Mouse (Mus musculus) intestine, embryonic 14.5 days (tissue): Measurements from ENCODE around the gene Ssc4d. TPM values are rescaled to one million over a fixed set of nuclear protein-coding genes. Genes with fewer than 3 reads are reported as not detected.

Experiments
- ATAC-seq: fragments of 200-750 bp; cut with Nextera tagmentation; replicated peaks from 2 replicates; pipeline ENCODE4 v1.8.0; 2017; ENCODE audit warnings: low read depth, moderate number of reproducible peaks, moderate TSS enrichment, moderate library complexity; ENCODE audit not compliant: low FRiP score, low TSS enrichment
- DNase-seq: peaks from one replicate; pipeline ENCODE4 v3.0.0-alpha.2; 2018; ENCODE audit warnings: low spot score
- H3K27ac ChIP-seq: fragments of 300-500 bp; sonication (generic); 2 replicates; pipeline ENCODE4 v1.5.1; 2014; ENCODE audit warnings: low read depth, mild to moderate bottlenecking, control low read depth
- H3K27me3 ChIP-seq: fragments of 300-500 bp; sonication (generic); replicated peaks from 2 replicates; pipeline ENCODE4 v1.6.1; 2014; ENCODE audit warnings: low read length, control low read depth; ENCODE audit not compliant: control insufficient read depth, insufficient read depth
- H3K36me3 ChIP-seq: fragments of 300-500 bp; sonication (generic); 2 replicates; pipeline ENCODE4 v1.6.1; 2014; ENCODE audit warnings: low read length, control low read depth; ENCODE audit not compliant: control insufficient read depth, insufficient read depth
- H3K4me1 ChIP-seq: fragments of 300-500 bp; sonication (generic); replicated peaks from 2 replicates; pipeline ENCODE4 v1.6.1; 2014; ENCODE audit warnings: low read length, control low read depth, mixed read lengths; ENCODE audit not compliant: control insufficient read depth, insufficient read depth
- H3K4me2 ChIP-seq: fragments of 300-500 bp; sonication (generic); 2 replicates; pipeline ENCODE4 v1.6.1; 2014; ENCODE audit warnings: low read length
- H3K4me3 ChIP-seq: fragments of 300-500 bp; sonication (generic); 2 replicates; pipeline ENCODE4 v1.5.1; 2014; ENCODE audit warnings: low read depth, low read length, control low read depth, mixed read lengths
- H3K9ac ChIP-seq: fragments of 300-500 bp; sonication (generic); 2 replicates; pipeline ENCODE4 v1.6.1; 2014; ENCODE audit warnings: mild to moderate bottlenecking, low read length
- H3K9me3 ChIP-seq: fragments of 300-500 bp; sonication (generic); 2 replicates; pipeline ENCODE4 v1.6.1; 2016; ENCODE audit warnings: low read length, control low read depth; ENCODE audit not compliant: control insufficient read depth
- WGBS: fragments of 180-500 bp; shearing (Covaris S2); extraction: QIAGEN DNeasy Blood & Tissue Kit; methylation state at CpG from one replicate; pipeline ENCODE4 v1.1.7; 2014; 5-methylcytosine and 5-hydroxymethylcytosine counted together
- polyA plus RNA-seq: library from polyadenylated mRNA; unstranded; fragments of >200 nt; fragmentation: Nextera tagmentation; extraction: Ambion mirVana; gene quantifications from 2 replicates; pipeline ENCODE4 v1.2.1, GENCODE M21; 2014

Gene Ssc4d
- polyA plus RNA-seq, 1 experiment from 2014 or later, result 2.9 TPM

DNA sequence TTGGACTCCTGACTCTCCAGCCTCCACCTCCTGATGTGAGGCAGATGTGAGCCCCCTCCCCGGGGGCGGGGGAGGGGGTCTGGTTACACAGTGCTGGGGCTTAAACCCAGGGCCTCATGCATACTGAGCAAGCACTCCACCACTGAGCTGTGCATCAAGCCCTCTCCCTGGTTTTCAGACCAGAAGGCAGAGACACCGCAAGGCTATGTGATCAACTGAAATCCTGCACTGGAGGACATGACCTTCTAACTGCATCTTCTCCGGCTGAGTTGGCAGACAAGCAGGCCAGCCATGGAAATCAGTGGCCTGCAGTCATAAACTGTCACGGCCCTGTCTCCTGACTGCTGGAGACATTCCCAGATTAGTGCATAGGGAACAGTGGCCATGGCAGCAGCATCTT, 33.7 kb downstream of the Ssc4d start:
- no peaks in the 10 kb centered on the region for H3K36me3 ChIP-seq
- no peak overlapping the region for H3K9ac ChIP-seq
- DNase-seq (no peak), ATAC-seq (no peak)
- H3K27ac ChIP-seq, result no peak overlapping the region
- H3K9me3 ChIP-seq, result no peaks in the 10 kb centered on the region
- no peaks in the 10 kb centered on the region for H3K4me1 ChIP-seq
- 49% methylated on average over 5 of the region's 5 CpGs for WGBS
- no peaks in the 10 kb centered on the region for H3K27me3 ChIP-seq
- H3K4me2 ChIP-seq, result no peak overlapping the region
- no peak overlapping the region for H3K4me3 ChIP-seq

DNA sequence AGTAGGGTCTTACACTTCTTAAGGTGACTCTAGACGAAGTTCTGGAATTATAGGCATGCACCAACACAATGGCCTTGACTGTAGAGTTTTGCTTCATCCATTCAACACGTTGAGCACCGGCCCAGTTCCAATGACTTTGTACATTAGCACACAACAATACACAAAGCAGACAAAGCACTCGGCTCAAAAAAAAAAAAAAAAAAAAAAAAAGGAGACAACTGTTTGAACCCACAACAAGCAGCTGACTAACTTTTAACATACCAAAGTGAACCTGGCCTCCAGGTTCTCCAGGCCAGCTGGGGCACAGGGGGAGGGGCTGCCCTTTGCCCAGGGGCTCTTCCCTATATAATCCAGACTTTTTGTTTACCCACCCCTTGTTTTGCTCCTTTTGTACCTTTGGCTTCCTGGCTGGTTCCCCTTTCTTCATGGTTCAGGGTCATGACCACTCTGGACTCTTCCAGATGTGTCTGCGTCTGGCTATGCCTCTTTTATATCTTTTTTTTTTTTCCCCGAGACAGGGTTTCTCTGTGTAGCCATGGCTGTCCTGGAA, 38.6 kb downstream of the Ssc4d start:
- DNase-seq (no peak), ATAC-seq (no peak)
- Histone ChIP-seq H3K9ac (no peak overlapping the region), H3K4me1 (peaks cover 7% of the 10 kb centered on the region; the same call in 1 of the 2 replicates), H3K27me3 (no peaks in the 10 kb centered on the region), H3K4me3 (no peak overlapping the region), H3K4me2 (no peak overlapping the region), H3K36me3 (peaks cover 18% of the 10 kb centered on the region), H3K9me3 (no peaks in the 10 kb centered on the region), H3K27ac (peak overlapping the region; percentile 98; the same call in 1 of the 2 replicates)
- WGBS, result 80% methylated on average over 6 of the region's 6 CpGs

DNA sequence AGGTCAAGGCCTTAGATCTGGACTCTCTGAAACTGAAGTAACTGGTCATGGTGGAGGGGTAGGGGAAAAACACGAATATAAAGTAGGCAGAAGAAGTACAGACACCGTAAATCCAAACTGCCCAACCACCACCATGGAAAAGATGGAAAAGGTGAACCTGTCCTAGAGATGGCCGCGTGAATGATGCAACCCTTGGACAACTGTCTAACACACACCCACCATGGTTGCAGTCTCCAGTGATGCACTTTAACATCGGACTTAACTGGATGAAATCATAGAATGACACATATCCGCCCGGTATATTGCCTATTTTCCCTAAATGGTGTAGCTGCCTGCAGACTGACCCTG, 39.2 kb downstream of the Ssc4d start:
- Histone ChIP-seq H3K27me3 (no peaks in the 10 kb centered on the region), H3K27ac (peak overlapping the region; percentile 98; the same call in 1 of the 2 replicates), H3K9ac (peak overlapping the region; percentile 77; the same call in 1 of the 2 replicates), H3K4me1 (peaks cover 7% of the 10 kb centered on the region; the same call in 1 of the 2 replicates), H3K36me3 (peaks cover 23% of the 10 kb centered on the region), H3K9me3 (no peaks in the 10 kb centered on the region), H3K4me3 (peak overlapping the region; percentile 75), H3K4me2 (peak overlapping the region; percentile 54)
- DNase-seq (no peak), ATAC-seq (peak; percentile 23)
- WGBS, result 49% methylated on average over 7 of the region's 7 CpGs

DNA sequence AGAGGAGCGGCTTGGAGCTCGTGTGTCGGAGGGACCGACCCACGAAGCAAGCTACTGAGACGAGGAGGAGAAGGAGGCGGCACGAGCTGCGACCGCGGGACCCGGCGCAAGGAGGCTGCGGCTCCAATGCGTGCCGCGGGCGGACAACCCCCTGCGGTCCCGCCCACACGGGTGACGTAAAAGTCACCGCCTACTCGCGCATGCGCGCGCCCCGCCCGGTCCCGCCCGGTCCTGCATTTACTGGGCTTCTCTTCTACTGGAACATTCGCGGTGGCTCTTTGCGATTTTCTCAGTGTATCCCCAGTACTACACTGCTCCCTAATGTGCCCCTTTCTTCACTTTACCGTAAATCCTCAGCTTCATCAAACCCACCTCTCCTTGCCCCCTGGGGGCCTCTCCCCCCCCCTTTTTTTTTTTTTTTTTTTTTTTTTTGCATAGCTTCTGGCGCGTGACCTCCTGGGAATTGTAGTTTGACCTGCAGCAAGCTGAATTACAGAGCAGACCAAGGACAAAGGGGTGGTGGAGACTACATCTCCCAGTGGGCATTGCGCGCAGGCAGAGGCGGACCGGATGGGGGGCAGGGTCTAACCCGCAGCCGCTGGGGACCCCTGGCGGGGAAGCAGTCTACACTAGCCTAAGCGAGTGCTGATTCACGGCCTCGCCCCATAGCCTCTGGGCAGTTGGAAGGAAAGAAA, 39.7 kb downstream of the Ssc4d start, which contains the start of gene Ywhag:
Gene Ywhag, minus strand, starts transcription at position 136 of the 695 bp plus-strand sequence.
- peak; percentile 96 for ATAC-seq
- Histone ChIP-seq H3K4me2 (peak within 1 kb of the TSS; percentile 54), H3K27me3 (no peaks in the 10 kb centered on the region), H3K4me1 (peaks cover 7% of the 10 kb centered on the region; the same call in 1 of the 2 replicates), H3K27ac (peak within 1 kb of the TSS; percentile 98), H3K4me3 (peak within 1 kb of the TSS; percentile 75), H3K9me3 (no peaks in the 10 kb centered on the region), H3K9ac (peak within 1 kb of the TSS; percentile 77), H3K36me3 (peaks cover 28% of the 10 kb centered on the region)
- WGBS, result under 1% methylated on average over 48 of the region's 48 CpGs
- peak; percentile 99 for DNase-seq

DNA sequence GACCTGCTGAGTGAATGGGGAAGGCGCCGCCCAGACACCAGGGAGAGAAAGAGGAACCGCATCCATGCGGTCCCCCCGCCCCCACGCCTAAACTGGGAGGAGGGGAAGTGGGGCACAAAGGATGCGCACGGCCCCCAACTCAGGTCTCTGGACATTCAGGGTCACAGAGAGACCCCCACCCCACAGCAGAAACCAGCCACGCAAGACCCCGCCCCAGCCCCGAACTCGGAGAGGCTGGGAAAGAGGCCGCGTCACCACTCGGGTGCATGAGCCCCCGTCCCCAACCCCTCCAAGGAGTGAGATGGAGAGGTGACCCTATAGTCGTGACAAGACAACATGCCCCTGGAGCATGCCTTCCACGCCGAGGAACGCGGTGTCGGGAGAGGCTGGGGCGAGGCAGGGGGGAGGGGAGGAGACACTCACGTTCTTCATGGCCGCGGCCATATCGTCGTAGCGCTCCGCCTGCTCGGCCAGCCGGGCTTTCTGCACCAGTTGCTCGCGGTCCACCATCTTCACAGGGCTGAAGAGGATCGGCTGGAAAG, 40.4 kb downstream of the Ssc4d start:
- Histone ChIP-seq H3K27me3 (no peaks in the 10 kb centered on the region), H3K36me3 (peaks cover 35% of the 10 kb centered on the region), H3K9me3 (no peaks in the 10 kb centered on the region), H3K4me1 (peaks cover 7% of the 10 kb centered on the region; the same call in 1 of the 2 replicates), H3K27ac (peak overlapping the region; percentile 98), H3K4me3 (peak overlapping the region; percentile 75), H3K9ac (peak overlapping the region; percentile 77), H3K4me2 (peak overlapping the region; percentile 54)
- peak; percentile 75 for ATAC-seq
- no peak for DNase-seq
- under 1% methylated on average over 33 of the region's 35 CpGs for WGBS

DNA sequence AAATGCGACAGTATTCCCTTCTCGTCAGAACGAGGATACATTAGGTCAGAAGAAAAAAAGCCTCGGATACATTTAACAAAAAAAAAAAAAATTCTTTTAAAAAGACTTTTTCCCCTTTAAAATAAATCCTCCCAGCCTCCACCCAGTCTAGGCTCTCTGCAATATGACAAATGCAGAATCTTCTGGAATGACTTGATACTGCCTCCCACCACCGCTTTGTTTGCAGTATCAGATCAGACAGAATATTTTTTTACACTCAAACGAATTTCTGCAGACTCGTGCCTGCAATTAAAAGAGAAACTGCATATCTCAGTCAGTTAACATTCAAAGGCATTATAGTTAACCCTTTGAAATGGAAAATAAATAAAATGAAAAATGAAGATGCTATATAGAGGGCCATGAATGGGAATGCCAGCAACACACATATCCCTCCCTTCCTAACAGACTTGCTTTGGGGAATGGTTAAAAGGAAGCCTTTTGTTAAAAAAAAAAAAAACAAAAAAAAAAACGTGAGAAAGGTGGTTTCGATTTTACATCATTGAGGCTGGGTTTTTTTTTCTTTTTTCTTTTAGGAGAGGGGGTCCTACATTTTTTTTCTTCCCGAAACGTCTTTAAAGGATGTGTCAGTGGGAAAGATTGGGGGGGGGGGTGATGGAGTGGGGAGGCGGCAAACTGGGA, 41.0 kb downstream of the Ssc4d start:
- no peaks in the 10 kb centered on the region for H3K9me3 ChIP-seq
- H3K36me3 ChIP-seq, result peaks cover 37% of the 10 kb centered on the region
- peak overlapping the region; percentile 75 for H3K4me3 ChIP-seq
- H3K27ac ChIP-seq, result peak overlapping the region; percentile 98
- no peak for DNase-seq
- no peak for ATAC-seq
- H3K9ac ChIP-seq, result peak overlapping the region; percentile 77
- H3K4me2 ChIP-seq, result peak overlapping the region; percentile 54
- no peaks in the 10 kb centered on the region for H3K27me3 ChIP-seq
- H3K4me1 ChIP-seq, result peaks cover 7% of the 10 kb centered on the region; the same call in 1 of the 2 replicates
- 7% methylated on average over 12 of the region's 12 CpGs for WGBS

DNA sequence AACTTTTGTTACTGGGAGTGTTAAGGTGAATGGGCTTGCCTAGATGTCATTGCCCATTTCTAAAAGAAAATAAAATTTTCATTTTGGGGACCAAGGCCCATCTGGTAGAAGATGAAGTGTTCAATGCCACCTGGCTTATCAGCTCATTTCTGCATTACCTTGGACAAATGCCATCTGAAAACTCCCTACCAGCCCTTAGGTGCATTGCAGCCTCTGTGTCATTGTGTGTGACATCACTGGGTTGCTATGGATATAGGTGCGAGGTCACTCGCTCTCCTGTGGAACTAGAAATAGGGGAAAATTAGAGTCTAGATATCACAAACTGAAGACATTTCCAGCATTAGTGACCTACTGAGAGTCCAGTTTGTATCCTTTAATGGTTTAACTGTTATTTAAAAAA, 42.0 kb downstream of the Ssc4d start:
- peak overlapping the region; percentile 54 for H3K4me2 ChIP-seq
- no peak for DNase-seq
- H3K4me3 ChIP-seq, result no peak overlapping the region
- no peaks in the 10 kb centered on the region for H3K9me3 ChIP-seq
- no peak overlapping the region for H3K27ac ChIP-seq
- peaks cover 7% of the 10 kb centered on the region; the same call in 1 of the 2 replicates for H3K4me1 ChIP-seq
- ATAC-seq, result no peak
- no peak overlapping the region for H3K9ac ChIP-seq
- H3K36me3 ChIP-seq, result peaks cover 44% of the 10 kb centered on the region
- no peaks in the 10 kb centered on the region for H3K27me3 ChIP-seq
- 84% methylated on average over 2 of the region's 2 CpGs for WGBS

DNA sequence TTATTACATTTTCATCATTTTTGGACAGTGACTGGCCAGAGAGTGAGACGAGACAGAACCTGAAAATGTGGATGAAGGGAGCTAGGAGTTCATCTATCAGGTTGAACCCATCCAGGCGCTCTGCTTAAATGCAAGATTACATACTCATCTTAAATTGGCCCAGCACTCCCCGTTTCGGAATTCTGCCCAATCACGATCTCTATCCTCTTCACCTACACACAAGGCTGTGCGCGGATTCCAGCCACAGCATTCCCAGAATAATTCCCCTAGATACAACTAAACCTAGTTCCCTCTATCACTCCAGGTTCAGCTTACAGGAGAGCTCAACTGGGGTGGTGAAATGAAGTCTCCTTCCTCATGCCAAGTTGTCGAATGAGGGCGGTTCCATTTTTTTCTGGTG, 42.8 kb downstream of the Ssc4d start:
- Histone ChIP-seq H3K27ac (no peak overlapping the region), H3K4me3 (no peak overlapping the region), H3K9me3 (no peaks in the 10 kb centered on the region), H3K27me3 (no peaks in the 10 kb centered on the region), H3K4me1 (peaks cover 7% of the 10 kb centered on the region; the same call in 1 of the 2 replicates), H3K9ac (no peak overlapping the region), H3K36me3 (peaks cover 49% of the 10 kb centered on the region), H3K4me2 (no peak overlapping the region)
- 87% methylated on average over 9 of the region's 9 CpGs for WGBS
- no peak for ATAC-seq
- DNase-seq, result no peak
